Mouse (Mus musculus): ENCODE measurements around the gene Myog. TPM values are rescaled to one million over a fixed set of nuclear protein-coding genes. Genes with fewer than 3 reads are reported as not detected.

Gene Myog
- polyA plus RNA-seq, 1 experiment: 0.11 TPM

- H3K36me3 ChIP-seq (ENCODE audit: control insufficient read depth, insufficient read depth, low read length): no peaks in the 10 kb centered on the region
- H3K27ac ChIP-seq (ENCODE audit: control insufficient read depth, insufficient read depth, low read depth, low read length): no peak overlapping the region
- TF ChIP-seq CTCF (IDR thresholded peaks at IDR 0.05; ENCODE audit: control insufficient read depth, insufficient read depth, insufficient replicate concordance, low read depth, low read length) (peak; percentile 47; the same call in 1 of the 2 replicates), POLR2A (IDR thresholded peaks at IDR 0.05; ENCODE audit: control insufficient read depth, low read depth, low read length) (no peak)
- H3K27me3 ChIP-seq (ENCODE audit: control insufficient read depth, insufficient read depth, low read length): no peaks in the 10 kb centered on the region
- H3K4me3 ChIP-seq (ENCODE audit: control insufficient read depth, low read depth, low read length): no peak overlapping the region
- no peaks in the 10 kb centered on the region for H3K4me1 ChIP-seq (ENCODE audit: control insufficient read depth, insufficient read depth, low read length)
These were observed 32.8 kb downstream of the Myog start for GRCm38 (mm10) chr1:134322591-134322990.

- H3K27ac ChIP-seq (ENCODE audit: control insufficient read depth, insufficient read depth, low read depth, low read length): no peak overlapping the region
- TF ChIP-seq CTCF (IDR thresholded peaks at IDR 0.05; ENCODE audit: control insufficient read depth, insufficient read depth, insufficient replicate concordance, low read depth, low read length) (no peak), POLR2A (IDR thresholded peaks at IDR 0.05; ENCODE audit: control insufficient read depth, low read depth, low read length) (no peak)
- peaks cover 2% of the 10 kb centered on the region for H3K4me1 ChIP-seq (ENCODE audit: control insufficient read depth, insufficient read depth, low read length)
- H3K4me3 ChIP-seq (ENCODE audit: control insufficient read depth, low read depth, low read length): no peak overlapping the region
- no peaks in the 10 kb centered on the region for H3K36me3 ChIP-seq (ENCODE audit: control insufficient read depth, insufficient read depth, low read length)
- no peaks in the 10 kb centered on the region for H3K27me3 ChIP-seq (ENCODE audit: control insufficient read depth, insufficient read depth, low read length)
These were observed 37.1 kb downstream of the Myog start for GRCm38 (mm10) chr1:134326841-134327346.

- Histone ChIP-seq H3K36me3 (ENCODE audit: control insufficient read depth, insufficient read depth, low read length) (no peaks in the 10 kb centered on the region), H3K4me1 (ENCODE audit: control insufficient read depth, insufficient read depth, low read length) (peaks cover 9% of the 10 kb centered on the region), H3K4me3 (ENCODE audit: control insufficient read depth, low read depth, low read length) (no peak overlapping the region), H3K27me3 (ENCODE audit: control insufficient read depth, insufficient read depth, low read length) (no peaks in the 10 kb centered on the region), H3K27ac (ENCODE audit: control insufficient read depth, insufficient read depth, low read depth, low read length) (no peak overlapping the region)
- TF ChIP-seq CTCF (IDR thresholded peaks at IDR 0.05; ENCODE audit: control insufficient read depth, insufficient read depth, insufficient replicate concordance, low read depth, low read length) (peak; percentile 45; the same call in 1 of the 2 replicates), POLR2A (IDR thresholded peaks at IDR 0.05; ENCODE audit: control insufficient read depth, low read depth, low read length) (no peak)
These were observed 42.3 kb downstream of the Myog start for GRCm38 (mm10) chr1:134331879-134332635.

DNA sequence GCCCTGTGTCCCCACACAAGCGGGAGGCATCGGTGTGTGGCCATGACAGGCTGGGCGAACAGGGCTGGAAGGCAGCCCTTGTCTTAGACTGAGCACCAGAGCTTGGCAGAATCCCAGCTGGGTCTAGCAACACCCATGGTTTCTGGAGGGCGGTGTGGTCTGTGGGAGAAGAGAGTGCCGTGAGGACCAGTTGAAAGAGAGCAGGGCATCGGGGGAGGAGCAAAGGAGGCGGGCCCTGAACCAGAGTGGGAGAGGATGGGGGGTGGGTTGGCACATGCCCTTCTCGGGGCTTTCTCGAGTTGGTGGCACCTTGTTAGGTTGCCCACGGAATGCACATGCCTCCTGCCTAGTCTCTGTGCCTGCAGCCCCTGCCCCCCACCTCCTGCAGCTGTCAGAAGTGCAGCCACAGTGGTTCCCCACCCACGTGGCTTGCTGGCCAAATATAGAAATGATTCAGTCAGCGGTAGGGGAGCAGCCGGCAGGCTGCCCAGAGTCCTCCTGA, 43.0 kb downstream of the Myog start, which contains the start of gene Ppfia4:
Gene Ppfia4, minus strand, starts transcription at position 159 of the 502 bp plus-strand sequence.
- no peaks in the 10 kb centered on the region for H3K36me3 ChIP-seq (ENCODE audit: control insufficient read depth, insufficient read depth, low read length)
- no peak within 1 kb of the TSS for H3K4me3 ChIP-seq (ENCODE audit: control insufficient read depth, low read depth, low read length)
- TF ChIP-seq CTCF (IDR thresholded peaks at IDR 0.05; ENCODE audit: control insufficient read depth, insufficient read depth, insufficient replicate concordance, low read depth, low read length): no peak
- no peak for TF ChIP-seq POLR2A (IDR thresholded peaks at IDR 0.05; ENCODE audit: control insufficient read depth, low read depth, low read length)
- no peak within 1 kb of the TSS for H3K27ac ChIP-seq (ENCODE audit: control insufficient read depth, insufficient read depth, low read depth, low read length)
- H3K4me1 ChIP-seq (ENCODE audit: control insufficient read depth, insufficient read depth, low read length): peaks cover 9% of the 10 kb centered on the region
- H3K27me3 ChIP-seq (ENCODE audit: control insufficient read depth, insufficient read depth, low read length): no peaks in the 10 kb centered on the region

GRCm38 (mm10) chr1:134333371-134334110, 43.8 kb downstream of the Myog start:
- H3K36me3 ChIP-seq (ENCODE audit: control insufficient read depth, insufficient read depth, low read length): no peaks in the 10 kb centered on the region
- TF ChIP-seq POLR2A (IDR thresholded peaks at IDR 0.05; ENCODE audit: control insufficient read depth, low read depth, low read length) (no peak), CTCF (IDR thresholded peaks at IDR 0.05; ENCODE audit: control insufficient read depth, insufficient read depth, insufficient replicate concordance, low read depth, low read length) (no peak)
- H3K27ac ChIP-seq (ENCODE audit: control insufficient read depth, insufficient read depth, low read depth, low read length): no peak overlapping the region
- H3K4me3 ChIP-seq (ENCODE audit: control insufficient read depth, low read depth, low read length): no peak overlapping the region
- H3K4me1 ChIP-seq (ENCODE audit: control insufficient read depth, insufficient read depth, low read length): peaks cover 8% of the 10 kb centered on the region
- H3K27me3 ChIP-seq (ENCODE audit: control insufficient read depth, insufficient read depth, low read length): no peaks in the 10 kb centered on the region

- no peaks in the 10 kb centered on the region for H3K36me3 ChIP-seq (ENCODE audit: control insufficient read depth, insufficient read depth, low read length)
- H3K4me3 ChIP-seq (ENCODE audit: control insufficient read depth, low read depth, low read length): no peak overlapping the region
- H3K27me3 ChIP-seq (ENCODE audit: control insufficient read depth, insufficient read depth, low read length): no peaks in the 10 kb centered on the region
- no peak overlapping the region for H3K27ac ChIP-seq (ENCODE audit: control insufficient read depth, insufficient read depth, low read depth, low read length)
- TF ChIP-seq POLR2A (IDR thresholded peaks at IDR 0.05; ENCODE audit: control insufficient read depth, low read depth, low read length): no peak
- no peak for TF ChIP-seq CTCF (IDR thresholded peaks at IDR 0.05; ENCODE audit: control insufficient read depth, insufficient read depth, insufficient replicate concordance, low read depth, low read length)
- peaks cover 6% of the 10 kb centered on the region for H3K4me1 ChIP-seq (ENCODE audit: control insufficient read depth, insufficient read depth, low read length)
These were observed 44.5 kb downstream of the Myog start for GRCm38 (mm10) chr1:134334111-134334827.
